Mouse (Mus musculus): ENCODE measurements around the gene Atp5l. TPM values are rescaled to one million over a fixed set of nuclear protein-coding genes. Genes with fewer than 3 reads are reported as not detected.

The Atp5l gene
- total RNA-seq, 4 experiments from 2014 or later = 275 to 372 (median 321) TPM

Other genes starting within 250 kb of the Atp5l start
- gene Treh, start 247.5 kb downstream of the Atp5l start, total RNA-seq (2022) = under 1 TPM in 1 of 4 experiments, not detected in 3; 0.28 TPM
- 10 to 100 TPM; 82.9 to 91.9 (median 86.3) TPM for gene Phldb1, start 185.5 kb downstream of the Atp5l start, total RNA-seq (2022)
- 100 to 1,000 TPM in 1 of 4 experiments, 10 to 100 TPM in 3; 96.2 to 117 (median 98.0) TPM for gene Arcn1, start 152.9 kb downstream of the Atp5l start, total RNA-seq (2022)
- 10 to 100 TPM; 60.2 to 78.5 (median 70.8) TPM for gene Ift46, start 152.8 kb downstream of the Atp5l start, total RNA-seq (2022)
- 10 to 100 TPM; 44.8 to 61.5 (median 58.2) TPM for gene Tmem25, start 121.4 kb downstream of the Atp5l start, total RNA-seq (2022)
- gene Ttc36, start 117.7 kb downstream of the Atp5l start, total RNA-seq (2022) = 1 to 10 TPM in 3 of 4 experiments, under 1 TPM in 1; 0.42 to 1.4 (median 1.2) TPM
- 100 to 1,000 TPM in 1 of 4 experiments, 10 to 100 TPM in 3; 64.3 to 102 (median 73.5) TPM for gene Kmt2a, start 39.4 kb downstream of the Atp5l start, total RNA-seq (2022)
- gene Ube4a, start 44.9 kb upstream of the Atp5l start, total RNA-seq (2022) = 10 to 100 TPM; 62.3 to 70.2 (median 68.5) TPM
- gene Cd3g, start 59.7 kb upstream of the Atp5l start, total RNA-seq (2022) = not detected
- gene Cd3d, start 61.0 kb upstream of the Atp5l start, total RNA-seq (2022) = not detected
- gene Cd3e, start 88.9 kb upstream of the Atp5l start, total RNA-seq (2022) = under 1 TPM in 1 of 4 experiments, not detected in 3; 0.19 TPM
- gene Mpzl2, start 119.1 kb upstream of the Atp5l start, total RNA-seq (2022) = 1 to 10 TPM; 1.4 to 1.8 (median 1.6) TPM
- gene Mpzl3, start 134.4 kb upstream of the Atp5l start, total RNA-seq (2022) = 1 to 10 TPM; 4.0 to 5.7 (median 5.0) TPM
- 1 to 10 TPM in 2 of 4 experiments, under 1 TPM in 1, not detected in 1; 0.74 to 1.5 (median 1.4) TPM for gene Jaml, start 158.4 kb upstream of the Atp5l start, total RNA-seq (2022)
- gene Scn2b, start 197.0 kb upstream of the Atp5l start, total RNA-seq (2022) = 100 to 1,000 TPM; 265 to 287 (median 277) TPM
- gene Scn4b, start 217.7 kb upstream of the Atp5l start, total RNA-seq (2022) = 100 to 1,000 TPM; 160 to 218 (median 183) TPM

All from left cerebral cortex, adult 8-10 months (tissue).